Mouse (Mus musculus): ENCODE results near the gene T.

DNA sequence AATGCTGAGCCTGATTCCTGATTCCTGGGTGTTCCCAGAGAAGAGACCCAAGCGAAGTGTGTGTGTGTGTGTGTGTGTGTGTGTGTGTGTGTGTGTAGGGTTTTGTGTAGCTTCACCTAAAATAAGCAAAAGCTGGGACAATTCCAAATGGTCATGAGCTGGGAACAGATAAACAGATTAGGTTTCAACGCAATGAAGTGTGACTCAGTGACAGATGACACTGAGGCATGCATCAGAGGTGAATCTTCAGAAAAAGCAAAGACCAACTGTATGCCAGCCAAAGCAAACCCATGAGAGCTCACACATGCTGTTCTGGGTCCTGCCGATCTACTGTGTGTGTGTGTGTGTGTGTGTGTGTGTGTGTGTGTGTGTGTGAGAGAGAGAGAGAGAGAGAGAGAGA lies 50.0 kb downstream of the T start:
- TF ChIP-seq POLR2A (IDR thresholded peaks at IDR 0.05; ENCODE audit: low read depth, low read length) = no peak
- no peak for TF ChIP-seq CTCF (conservative IDR thresholded peaks at IDR 0.05; ENCODE audit: insufficient read depth, insufficient read length, low read depth, low read length)
